Mouse (Mus musculus): ENCODE data around the gene Ahr. TPM values are rescaled to one million over a fixed set of nuclear protein-coding genes. Genes with fewer than 3 reads are reported as not detected.
A peak's percentile ranks its signal among the peaks of the same experiment; 100 is the strongest.

Gene Ahr
- 6.6 and 7.1 TPM in 2 replicates for total RNA-seq (2014; rRNA removed; ENCODE audit: low replicate concordance)
- polyA plus RNA-seq (2015; fragmentation: Nextera tagmentation; extraction: Ambion mirVana): 1.2 and 1.8 TPM in 2 replicates

DNA sequence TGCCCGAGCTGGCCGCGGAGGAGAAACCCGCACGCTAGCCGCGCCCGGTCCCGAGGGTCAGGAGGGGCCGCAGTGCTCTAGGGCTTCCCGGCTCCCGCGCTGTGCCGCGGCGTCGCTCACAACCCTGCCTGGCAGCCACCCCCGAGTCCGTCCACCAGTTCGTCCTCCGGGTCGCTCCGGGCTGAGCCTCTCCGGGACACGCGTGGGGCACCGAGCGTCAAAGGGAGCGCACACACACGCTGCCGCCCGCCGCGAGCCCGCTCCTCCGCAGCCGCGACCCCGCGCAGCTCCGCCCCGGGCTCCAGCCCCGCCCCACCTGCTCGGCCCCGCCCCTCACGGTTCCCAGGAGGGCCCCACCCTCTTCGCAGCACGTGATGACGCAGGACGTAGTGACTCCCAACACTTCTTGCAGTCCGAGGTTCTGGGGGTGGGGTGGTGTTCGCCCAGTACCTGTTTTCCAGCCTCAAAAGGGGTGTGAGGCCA lies at the start of gene Ahr:
Gene Ahr, minus strand, starts transcription at position 285 of the 483 bp plus-strand sequence.
- Histone ChIP-seq H3K36me3 (replicated peaks; ENCODE audit: control insufficient read depth, insufficient read depth, low read length) (no peaks in the 10 kb centered on the region), H3K27ac (ENCODE audit: low read depth) (no peak within 1 kb of the TSS), H3K4me2 (ENCODE audit: low read depth, low read length) (peak within 1 kb of the TSS; percentile 100), H3K9me3 (replicated peaks; ENCODE audit: control insufficient read depth, low read length) (no peaks in the 10 kb centered on the region), H3K4me1 (ENCODE audit: control insufficient read depth, insufficient read depth) (peaks cover 3% of the 10 kb centered on the region; the same call in 1 of the 2 replicates), H3K27me3 (ENCODE audit: control insufficient read depth, insufficient read depth, low read length) (peaks cover 3% of the 10 kb centered on the region; the same call in 1 of the 2 replicates), H3K4me3 (ENCODE audit: low read depth, low read length) (peak within 1 kb of the TSS; percentile 91), H3K9ac (replicated peaks; ENCODE audit: low read depth, low read length) (peak within 1 kb of the TSS; percentile 69)
- peak; percentile 98 for ATAC-seq (ENCODE audit: insufficient read depth, low read depth)
- DNase-seq (ENCODE audit: low spot score): peak; percentile 65
- WGBS: 2% methylated on average over 35 of the region's 52 CpGs
- TF ChIP-seq CTCF (IDR thresholded peaks at IDR 0.05; ENCODE audit: low read depth) (no peak), EP300 (IDR thresholded peaks at IDR 0.05; ENCODE audit: low read depth) (no peak)

DNA sequence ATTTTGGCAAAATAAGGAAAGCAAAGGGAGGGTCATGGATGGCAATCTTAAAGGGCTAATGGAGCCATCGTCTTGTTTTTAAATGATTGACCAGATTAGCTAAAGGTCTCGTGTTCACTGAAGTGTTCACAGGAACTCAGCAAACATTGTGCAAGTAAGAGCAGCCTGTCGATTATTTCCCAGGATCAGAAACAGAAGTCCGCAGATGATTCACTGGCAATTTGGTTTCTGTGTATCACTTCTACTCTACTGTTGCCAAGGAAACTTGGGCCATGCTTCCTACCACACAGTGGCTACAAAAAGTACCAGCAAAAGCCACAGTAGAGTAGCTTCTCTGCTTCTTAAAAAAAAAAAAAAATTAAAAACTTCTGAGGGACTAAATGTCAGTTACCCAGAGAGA lies 44.0 kb upstream of the Ahr start:
- H3K27me3 ChIP-seq (ENCODE audit: control insufficient read depth, insufficient read depth, low read length): no peaks in the 10 kb centered on the region

DNA sequence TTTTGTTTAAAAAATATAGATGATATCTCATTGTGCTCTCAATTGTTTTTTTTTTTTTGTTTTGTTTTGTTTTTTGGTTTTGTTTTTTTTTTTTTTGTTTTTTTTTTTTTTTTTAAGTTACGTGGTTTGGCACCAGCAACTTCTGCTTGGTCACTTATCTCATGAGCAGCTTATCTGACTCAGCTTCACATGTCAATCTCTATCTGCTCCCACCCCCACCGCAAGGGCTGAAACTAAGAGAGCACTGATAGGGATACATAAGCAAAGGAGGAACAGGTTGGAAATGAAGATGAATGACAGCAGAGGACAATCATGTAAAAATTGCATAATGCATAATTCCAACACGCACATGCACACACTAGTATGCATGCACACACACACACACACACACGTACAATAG lies 41.3 kb upstream of the Ahr start:
- Histone ChIP-seq H3K27ac (ENCODE audit: low read depth) (no peak overlapping the region), H3K27me3 (ENCODE audit: control insufficient read depth, insufficient read depth, low read length) (no peaks in the 10 kb centered on the region), H3K9ac (replicated peaks; ENCODE audit: low read depth, low read length) (no peak overlapping the region), H3K4me2 (ENCODE audit: low read depth, low read length) (no peak overlapping the region), H3K4me3 (ENCODE audit: low read depth, low read length) (no peak overlapping the region), H3K4me1 (ENCODE audit: control insufficient read depth, insufficient read depth) (no peaks in the 10 kb centered on the region), H3K9me3 (replicated peaks; ENCODE audit: control insufficient read depth, low read length) (no peaks in the 10 kb centered on the region), H3K36me3 (replicated peaks; ENCODE audit: control insufficient read depth, insufficient read depth, low read length) (no peaks in the 10 kb centered on the region)
- ATAC-seq (ENCODE audit: insufficient read depth, low read depth) (no peak), DNase-seq (ENCODE audit: low spot score) (no peak)
- WGBS: 59% methylated on average over 4 of the region's 4 CpGs
- no peak for TF ChIP-seq EP300 (IDR thresholded peaks at IDR 0.05; ENCODE audit: low read depth)
- no peak for TF ChIP-seq CTCF (IDR thresholded peaks at IDR 0.05; ENCODE audit: low read depth)

More for the DNA sequence above, 44.0 kb upstream of the Ahr start:
- no peak overlapping the region for H3K9ac ChIP-seq (replicated peaks; ENCODE audit: low read depth, low read length)
- TF ChIP-seq CTCF (IDR thresholded peaks at IDR 0.05; ENCODE audit: low read depth): no peak
- TF ChIP-seq EP300 (IDR thresholded peaks at IDR 0.05; ENCODE audit: low read depth): no peak
- no peaks in the 10 kb centered on the region for H3K36me3 ChIP-seq (replicated peaks; ENCODE audit: control insufficient read depth, insufficient read depth, low read length)
- H3K27ac ChIP-seq (ENCODE audit: low read depth): no peak overlapping the region
- no peaks in the 10 kb centered on the region for H3K9me3 ChIP-seq (replicated peaks; ENCODE audit: control insufficient read depth, low read length)
- WGBS: 85% methylated on average over 4 of the region's 4 CpGs
- DNase-seq (ENCODE audit: low spot score): no peak
- H3K4me1 ChIP-seq (ENCODE audit: control insufficient read depth, insufficient read depth): no peaks in the 10 kb centered on the region
- no peak overlapping the region for H3K4me2 ChIP-seq (ENCODE audit: low read depth, low read length)
- ATAC-seq (ENCODE audit: insufficient read depth, low read depth): no peak
- no peak overlapping the region for H3K4me3 ChIP-seq (ENCODE audit: low read depth, low read length)

DNA sequence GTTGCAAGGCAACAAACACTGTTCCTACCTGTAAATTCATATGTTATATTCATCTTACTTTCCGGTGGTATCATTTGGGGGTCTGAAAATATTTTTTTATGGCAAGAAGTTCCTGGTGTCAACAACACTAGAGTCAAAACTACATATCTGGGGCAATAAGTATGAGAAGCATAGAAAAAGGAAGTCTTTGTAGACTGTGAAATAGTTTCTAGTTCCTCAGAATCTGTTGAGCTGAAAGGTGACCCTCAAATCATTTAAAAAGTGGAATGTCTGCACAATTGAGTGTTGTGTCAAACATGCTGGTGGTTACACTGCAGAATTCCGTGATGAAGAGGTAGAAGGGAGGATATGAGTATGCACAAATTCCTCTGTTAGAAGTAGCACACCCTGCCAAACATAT lies 38.9 kb upstream of the Ahr start:
- Histone ChIP-seq H3K36me3 (replicated peaks; ENCODE audit: control insufficient read depth, insufficient read depth, low read length) (no peaks in the 10 kb centered on the region), H3K4me3 (ENCODE audit: low read depth, low read length) (no peak overlapping the region), H3K27me3 (ENCODE audit: control insufficient read depth, insufficient read depth, low read length) (no peaks in the 10 kb centered on the region), H3K9me3 (replicated peaks; ENCODE audit: control insufficient read depth, low read length) (no peaks in the 10 kb centered on the region), H3K4me1 (ENCODE audit: control insufficient read depth, insufficient read depth) (no peaks in the 10 kb centered on the region), H3K27ac (ENCODE audit: low read depth) (no peak overlapping the region), H3K9ac (replicated peaks; ENCODE audit: low read depth, low read length) (no peak overlapping the region), H3K4me2 (ENCODE audit: low read depth, low read length) (no peak overlapping the region)
- TF ChIP-seq EP300 (IDR thresholded peaks at IDR 0.05; ENCODE audit: low read depth) (no peak), CTCF (IDR thresholded peaks at IDR 0.05; ENCODE audit: low read depth) (no peak)
- 51% methylated on average over 2 of the region's 2 CpGs for WGBS
- DNase-seq (ENCODE audit: low spot score): no peak
- ATAC-seq (ENCODE audit: insufficient read depth, low read depth): no peak

DNA sequence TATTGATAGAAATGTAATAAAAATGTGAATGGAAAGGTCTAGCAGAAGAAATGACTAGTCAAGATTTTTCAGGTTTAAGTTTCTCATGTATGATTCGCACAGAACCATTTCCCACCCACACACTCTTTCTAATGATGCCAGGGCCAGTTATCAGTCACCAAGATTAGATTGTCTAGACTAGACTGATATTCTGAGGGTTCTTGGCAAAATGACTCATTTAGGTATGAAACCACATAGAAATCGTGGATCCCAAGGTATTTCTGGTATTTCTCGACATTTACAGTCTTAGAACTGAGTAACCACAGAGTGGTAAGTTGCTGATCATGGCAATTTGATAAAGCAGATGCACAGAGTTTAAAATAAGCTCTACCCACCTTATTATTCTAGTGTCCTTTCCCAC lies 28.0 kb upstream of the Ahr start:
- Histone ChIP-seq H3K27ac (ENCODE audit: low read depth) (no peak overlapping the region), H3K9ac (replicated peaks; ENCODE audit: low read depth, low read length) (no peak overlapping the region), H3K4me1 (ENCODE audit: control insufficient read depth, insufficient read depth) (no peaks in the 10 kb centered on the region), H3K4me2 (ENCODE audit: low read depth, low read length) (no peak overlapping the region), H3K27me3 (ENCODE audit: control insufficient read depth, insufficient read depth, low read length) (no peaks in the 10 kb centered on the region), H3K36me3 (replicated peaks; ENCODE audit: control insufficient read depth, insufficient read depth, low read length) (no peaks in the 10 kb centered on the region), H3K4me3 (ENCODE audit: low read depth, low read length) (no peak overlapping the region), H3K9me3 (replicated peaks; ENCODE audit: control insufficient read depth, low read length) (no peaks in the 10 kb centered on the region)
- ATAC-seq (ENCODE audit: insufficient read depth, low read depth) (no peak), DNase-seq (ENCODE audit: low spot score) (no peak)
- WGBS: 53% methylated on average over 3 of the region's 3 CpGs
- no peak for TF ChIP-seq EP300 (IDR thresholded peaks at IDR 0.05; ENCODE audit: low read depth)
- TF ChIP-seq CTCF (IDR thresholded peaks at IDR 0.05; ENCODE audit: low read depth): no peak

DNA sequence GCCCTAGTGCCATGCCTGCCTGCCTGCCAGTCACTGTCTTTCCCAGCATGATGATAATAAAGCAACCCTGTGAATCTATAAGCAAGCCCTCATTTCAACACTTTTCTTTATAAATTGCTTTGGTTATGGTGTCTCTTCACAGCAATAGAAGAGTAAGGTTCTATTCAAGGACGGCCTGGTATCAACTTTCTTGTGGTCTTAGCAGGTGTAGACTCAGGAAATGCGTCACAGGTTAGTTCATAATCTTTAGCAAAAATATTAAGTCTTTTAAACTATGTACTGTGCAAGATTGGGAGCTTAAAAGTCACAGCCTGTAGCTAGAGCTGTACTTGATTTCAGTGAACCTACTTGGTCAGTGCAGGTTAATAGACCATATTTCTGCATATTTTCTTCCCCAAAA lies 24.0 kb upstream of the Ahr start:
- H3K4me3 ChIP-seq (ENCODE audit: low read depth, low read length): no peak overlapping the region
- H3K4me1 ChIP-seq (ENCODE audit: control insufficient read depth, insufficient read depth): no peaks in the 10 kb centered on the region
- DNase-seq (ENCODE audit: low spot score) (no peak), ATAC-seq (ENCODE audit: insufficient read depth, low read depth) (no peak)
- H3K27me3 ChIP-seq (ENCODE audit: control insufficient read depth, insufficient read depth, low read length): no peaks in the 10 kb centered on the region
- H3K9ac ChIP-seq (replicated peaks; ENCODE audit: low read depth, low read length): no peak overlapping the region
- H3K9me3 ChIP-seq (replicated peaks; ENCODE audit: control insufficient read depth, low read length): no peaks in the 10 kb centered on the region
- TF ChIP-seq EP300 (IDR thresholded peaks at IDR 0.05; ENCODE audit: low read depth) (no peak), CTCF (IDR thresholded peaks at IDR 0.05; ENCODE audit: low read depth) (no peak)
- WGBS: 63% methylated on average over 2 of the region's 2 CpGs
- no peaks in the 10 kb centered on the region for H3K36me3 ChIP-seq (replicated peaks; ENCODE audit: control insufficient read depth, insufficient read depth, low read length)
- H3K4me2 ChIP-seq (ENCODE audit: low read depth, low read length): no peak overlapping the region
- no peak overlapping the region for H3K27ac ChIP-seq (ENCODE audit: low read depth)
